Mouse (Mus musculus) E14TG2a.4 (cell line): ENCODE results near the gene Cpsf6.

ENCODE experiments used
- CTCF ChIP-seq: conservative IDR thresholded peaks from 2 replicates; pipeline ENCODE4 v1.5.1; 2014; ENCODE audit warnings: low read length
- NANOG ChIP-seq: IDR thresholded peaks from 2 replicates; pipeline ENCODE4 v1.6.1; 2014; ENCODE audit warnings: borderline replicate concordance, low read length, mixed read lengths

- TF ChIP-seq CTCF (no peak), NANOG (no peak)
Measured at GRCm38 (mm10) chr10:117423025-117424002, 43.5 kb upstream of the Cpsf6 start.
